Mouse (Mus musculus): Measurements from ENCODE around the gene Gm49336.

- TF ChIP-seq CTCF (IDR thresholded peaks at IDR 0.05; ENCODE audit: insufficient read depth, low read length), result no peak
- TF ChIP-seq POLR2A (IDR thresholded peaks at IDR 0.05; ENCODE audit: borderline replicate concordance, extremely low read depth, low read depth, low read length), result no peak
Observed at GRCm38 (mm10) chr14:60194606-60195005, 56.7 kb downstream of the Gm49336 start.
